ENCODE assay signal across 9 mouse cellular contexts in genomic region chr9:72880225-72880960, GRCm38 (mm10). TPM values are rescaled to one million over a fixed set of nuclear protein-coding genes. Genes with fewer than 3 reads are reported as not detected.
A peak's percentile ranks its signal among the peaks of the same experiment; 100 is the strongest.
DNase-seq lines count a peak whose midpoint lies in the region; ATAC-seq lines count a peak whose summit lies in the region.
"Had no signal": no experiment of that assay in that cellular context is flagged by ENCODE, and none has a peak within 500 bp of the region (broad histone marks: within the 10 kb centered on the region; RNA-seq: fewer than 3 reads in every experiment).

No protein-coding gene starts in this region.

- H3K27me3 ChIP-seq in forebrain, embryonic 11.5 days (ENCODE audit: control insufficient read depth, insufficient read depth, low read length): no peaks in the 10 kb centered on the region
- no peaks in the 10 kb centered on the region; the same call in 1 of the 2 replicates for H3K27me3 ChIP-seq in forebrain, embryonic 14.5 days (replicated peaks; ENCODE audit: control insufficient read depth, insufficient read depth, low read length)
- no peaks in the 10 kb centered on the region for H3K27me3 ChIP-seq in heart, embryonic 16.5 days (ENCODE audit: control insufficient read depth, insufficient read depth, low read length)
- no peaks in the 10 kb centered on the region for H3K27me3 ChIP-seq in liver, embryonic 13.5 days

- H3K4me1 ChIP-seq in forebrain, embryonic 11.5 days (replicated peaks; ENCODE audit: control insufficient read depth, insufficient read depth, low read length): peaks cover 21% of the 10 kb centered on the region
- H3K4me1 ChIP-seq in forebrain, embryonic 14.5 days (ENCODE audit: control insufficient read depth, insufficient read depth, low read length): peaks cover 8% of the 10 kb centered on the region; the same call in 1 of the 2 replicates
- H3K4me1 ChIP-seq in heart, embryonic 16.5 days (ENCODE audit: control insufficient read depth, insufficient read depth, low read length): peaks cover 15% of the 10 kb centered on the region
- peaks cover 18% of the 10 kb centered on the region for H3K4me1 ChIP-seq in liver, embryonic 13.5 days (replicated peaks)

- H3K4me2 ChIP-seq in forebrain, embryonic 11.5 days (ENCODE audit: low read depth, low read length, severe bottlenecking): no peak overlapping the region
- no peak overlapping the region for H3K4me2 ChIP-seq in forebrain, embryonic 14.5 days (ENCODE audit: low read length)
- no peak overlapping the region for H3K4me2 ChIP-seq in heart, embryonic 16.5 days (ENCODE audit: low read depth, low read length)
- 0 out of 2 replicates have a peak overlapping the region, but pooled peaks have one; percentile 30 for H3K4me2 ChIP-seq in liver, embryonic 13.5 days

- DNase-seq in forebrain, embryonic 11.5 days (ENCODE audit: low spot score): peak; percentile 70
- no peak for DNase-seq in forebrain, embryonic 14.5 days (ENCODE audit: low spot score)
- DNase-seq in adipocyte (ENCODE audit: low spot score): peak; percentile 29
- no peak for DNase-seq in liver, embryonic 13.5 days
- no peak for DNase-seq in urinary bladder, postnatal 25 days (ENCODE audit: low spot score)
- no peak for DNase-seq in cerebellum, postnatal 25 days
- DNase-seq in layer of hippocampus, postnatal 25 days (ENCODE audit: extremely low spot score in 1 of 2, low spot score in 1 of 2): no peak

- H3K36me3 ChIP-seq in forebrain, embryonic 11.5 days (ENCODE audit: control insufficient read depth, insufficient read depth, low read length): no peaks in the 10 kb centered on the region
- no peaks in the 10 kb centered on the region for H3K36me3 ChIP-seq in forebrain, embryonic 14.5 days (ENCODE audit: control insufficient read depth, insufficient read depth, low read length)
- H3K36me3 ChIP-seq in heart, embryonic 16.5 days (ENCODE audit: control insufficient read depth, insufficient read depth): no peaks in the 10 kb centered on the region
- H3K36me3 ChIP-seq in liver, embryonic 13.5 days: no peaks in the 10 kb centered on the region

- WGBS in forebrain, embryonic 11.5 days: 12% methylated on average over 16 of the region's 16 CpGs
- 22% methylated on average over 16 of the region's 16 CpGs for WGBS in forebrain, embryonic 14.5 days
- WGBS in heart, embryonic 16.5 days: 36% methylated on average over 16 of the region's 16 CpGs
- 51% methylated on average over 16 of the region's 16 CpGs for WGBS in liver, embryonic 13.5 days (ENCODE audit: insufficient replicate concordance)

- no peaks in the 10 kb centered on the region for H3K9me3 ChIP-seq in forebrain, embryonic 11.5 days (ENCODE audit: control insufficient read depth, low read length)
- no peaks in the 10 kb centered on the region for H3K9me3 ChIP-seq in forebrain, embryonic 14.5 days (replicated peaks; ENCODE audit: control insufficient read depth, low read length)
- no peaks in the 10 kb centered on the region for H3K9me3 ChIP-seq in heart, embryonic 16.5 days (replicated peaks; ENCODE audit: control insufficient read depth, low read length)
- no peaks in the 10 kb centered on the region for H3K9me3 ChIP-seq in liver, embryonic 13.5 days (replicated peaks)

- peak; percentile 69 for ATAC-seq in forebrain, embryonic 11.5 days (replicated peaks; ENCODE audit: low FRiP score)
- ATAC-seq in forebrain, embryonic 14.5 days: no peak
- 0 out of 2 replicates have a peak, but pooled peaks have one; percentile 35 for ATAC-seq in heart, embryonic 16.5 days (replicated peaks; ENCODE audit: extremely low read depth, insufficient read depth, low FRiP score)
- peak; percentile 41; the same call in 1 of the 2 replicates for ATAC-seq in liver, embryonic 13.5 days (ENCODE audit: low read depth)

- peak overlapping the region; percentile 71 for H3K27ac ChIP-seq in forebrain, embryonic 11.5 days (ENCODE audit: low read depth, low read length)
- H3K27ac ChIP-seq in forebrain, embryonic 14.5 days (ENCODE audit: low read depth, low read length): no peak overlapping the region
- peak overlapping the region; percentile 69 for H3K27ac ChIP-seq in heart, embryonic 16.5 days (ENCODE audit: low read length)
- no peak overlapping the region for H3K27ac ChIP-seq in liver, embryonic 13.5 days

- H3K4me3 ChIP-seq in forebrain, embryonic 11.5 days (ENCODE audit: low read depth, low read length): no peak overlapping the region
- H3K4me3 ChIP-seq in forebrain, embryonic 14.5 days (ENCODE audit: low read depth, low read length): no peak overlapping the region
- H3K4me3 ChIP-seq in heart, embryonic 16.5 days (ENCODE audit: low read length): no peak overlapping the region
- H3K4me3 ChIP-seq in liver, embryonic 13.5 days (replicated peaks): no peak overlapping the region

- peak overlapping the region; percentile 30 for H3K9ac ChIP-seq in forebrain, embryonic 11.5 days (ENCODE audit: low read length)
- H3K9ac ChIP-seq in forebrain, embryonic 14.5 days (ENCODE audit: low read length): no peak overlapping the region
- peak overlapping the region; percentile 17; the same call in 1 of the 2 replicates for H3K9ac ChIP-seq in heart, embryonic 16.5 days (ENCODE audit: low read length)
- H3K9ac ChIP-seq in liver, embryonic 13.5 days: no peak overlapping the region

RNA-seq across cellular contexts. Expression of gene Pygo1, which starts 45.1 kb away (rescaled TPM):
- polyA plus RNA-seq in forebrain, embryonic 11.5 days (2014; fragmentation: Nextera tagmentation; extraction: Ambion mirVana): 13.0 and 13.2 TPM in 2 replicates
- polyA plus RNA-seq in forebrain, embryonic 14.5 days (2014; fragmentation: Nextera tagmentation; extraction: Ambion mirVana): 10.8 and 13.8 TPM in 2 replicates
- 1.9 TPM in 2 replicates for polyA plus RNA-seq in heart, embryonic 16.5 days (2015; fragmentation: Nextera tagmentation; extraction: Ambion mirVana)
- polyA plus RNA-seq in liver, embryonic 13.5 days (2015; fragmentation: Nextera tagmentation; extraction: Ambion mirVana): 0.12 and 0.14 TPM in 2 replicates
- total RNA-seq in layer of hippocampus, postnatal 25 days (2021): 10 to 100 TPM; 25.6 to 28.4 TPM
- total RNA-seq: megakaryocyte progenitor cell, adult 5-6 weeks had no signal

Comparison
In these comparisons a context has a peak if more than half of its experiments do, and no peak if none do; other contexts are left out.
1. DNase-seq: peak in forebrain, embryonic 11.5 days (single experiment) and adipocyte (single experiment); none in forebrain, embryonic 14.5 days (single experiment), liver, embryonic 13.5 days (single experiment), urinary bladder, postnatal 25 days (single experiment), cerebellum, postnatal 25 days (0 of 2) and layer of hippocampus, postnatal 25 days (0 of 2).
2. H3K27ac ChIP-seq: peak in forebrain, embryonic 11.5 days (single experiment) and heart, embryonic 16.5 days (single experiment); none in forebrain, embryonic 14.5 days (single experiment) and liver, embryonic 13.5 days (single experiment).
3. H3K9ac ChIP-seq: peak in forebrain, embryonic 11.5 days (single experiment) and heart, embryonic 16.5 days (single experiment); none in forebrain, embryonic 14.5 days (single experiment) and liver, embryonic 13.5 days (single experiment).